Mouse (Mus musculus): Measurements from ENCODE around the gene BC049352. TPM values are rescaled to one million over a fixed set of nuclear protein-coding genes. Genes with fewer than 3 reads are reported as not detected.

The BC049352 gene
- 0.10 TPM in 1 of 2 replicates, not detected in the other for polyA plus RNA-seq (2012; rRNA removed)

DNA sequence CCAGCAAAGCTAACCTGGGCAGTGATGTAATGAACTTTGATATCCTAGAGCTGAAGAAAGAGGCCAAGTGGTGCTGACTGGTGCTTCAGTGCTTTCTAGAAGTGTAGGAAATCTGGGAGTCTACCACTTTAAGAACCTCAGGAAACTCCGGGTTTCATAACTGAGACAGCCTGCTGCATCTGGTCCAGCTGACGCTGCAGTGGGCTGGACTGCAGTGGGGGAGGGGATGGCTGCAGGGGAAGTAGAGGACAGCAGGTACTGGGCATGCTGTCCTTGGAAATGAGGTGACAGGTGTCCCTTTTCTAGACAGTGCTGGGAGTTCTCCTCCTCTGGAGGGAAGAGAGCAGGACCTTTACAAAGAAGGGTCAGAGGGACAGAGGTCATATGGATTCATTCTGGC is at the start of gene BC049352:
BC049352 (plus strand) TSS at position 238 of the 400 bp plus-strand sequence.
- DNase-seq (ENCODE audit: low read depth) = no peak

DNA sequence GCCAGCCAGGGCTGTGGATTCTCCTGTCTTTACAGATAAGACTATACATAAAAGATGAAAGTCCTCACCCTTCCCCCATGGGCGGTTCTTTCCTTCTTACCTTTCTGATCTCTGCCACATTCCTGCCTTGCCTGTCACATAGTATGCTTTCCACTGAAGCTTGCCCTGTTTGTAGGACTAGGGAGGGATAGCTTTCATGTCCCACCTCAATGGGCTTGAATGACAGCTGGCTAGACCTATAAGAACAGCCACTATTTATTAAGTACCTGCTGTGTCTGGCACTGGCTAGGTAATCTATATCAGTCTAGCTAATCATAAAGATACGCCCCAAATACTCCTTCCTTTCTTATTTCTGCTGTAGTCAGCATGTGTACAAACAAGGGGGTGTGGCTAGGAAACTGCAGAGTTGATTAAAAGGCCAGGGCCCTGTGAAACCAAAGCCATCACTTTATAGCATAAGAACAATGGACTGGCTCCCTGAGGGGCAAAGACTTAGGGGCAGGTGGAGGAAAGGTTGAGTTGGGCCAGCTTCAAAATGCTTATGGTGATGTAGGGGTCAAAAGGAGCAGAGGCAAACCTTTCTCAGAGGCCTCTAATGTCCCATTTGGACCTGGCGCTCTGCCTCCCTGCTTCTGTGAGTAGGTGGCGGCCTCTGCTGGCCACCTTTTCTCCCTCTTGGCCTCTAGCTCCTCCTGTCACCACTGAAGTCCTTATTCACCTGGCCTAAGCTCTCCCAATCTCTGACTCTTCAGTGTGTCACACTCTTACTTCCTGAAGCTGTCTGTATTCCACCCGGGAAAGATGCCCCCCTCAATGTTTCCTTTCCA is 48.1 kb upstream of the BC049352 start:
- TF ChIP-seq CTCF (IDR thresholded peaks at IDR 0.05; ENCODE audit: borderline replicate concordance, extremely low read depth, insufficient read depth, insufficient read length) (peak; percentile 67), POLR2A (IDR thresholded peaks at IDR 0.05; ENCODE audit: borderline replicate concordance, extremely low read depth, insufficient read depth, insufficient read length, poor library complexity, severe bottlenecking) (no peak)
- peak; percentile 50 for DNase-seq (ENCODE audit: low read depth)

More for the DNA sequence above, at the start of gene BC049352:
- TF ChIP-seq CTCF (IDR thresholded peaks at IDR 0.05; ENCODE audit: borderline replicate concordance, extremely low read depth, insufficient read depth, insufficient read length) (no peak), POLR2A (IDR thresholded peaks at IDR 0.05; ENCODE audit: borderline replicate concordance, extremely low read depth, insufficient read depth, insufficient read length, poor library complexity, severe bottlenecking) (no peak)

DNA sequence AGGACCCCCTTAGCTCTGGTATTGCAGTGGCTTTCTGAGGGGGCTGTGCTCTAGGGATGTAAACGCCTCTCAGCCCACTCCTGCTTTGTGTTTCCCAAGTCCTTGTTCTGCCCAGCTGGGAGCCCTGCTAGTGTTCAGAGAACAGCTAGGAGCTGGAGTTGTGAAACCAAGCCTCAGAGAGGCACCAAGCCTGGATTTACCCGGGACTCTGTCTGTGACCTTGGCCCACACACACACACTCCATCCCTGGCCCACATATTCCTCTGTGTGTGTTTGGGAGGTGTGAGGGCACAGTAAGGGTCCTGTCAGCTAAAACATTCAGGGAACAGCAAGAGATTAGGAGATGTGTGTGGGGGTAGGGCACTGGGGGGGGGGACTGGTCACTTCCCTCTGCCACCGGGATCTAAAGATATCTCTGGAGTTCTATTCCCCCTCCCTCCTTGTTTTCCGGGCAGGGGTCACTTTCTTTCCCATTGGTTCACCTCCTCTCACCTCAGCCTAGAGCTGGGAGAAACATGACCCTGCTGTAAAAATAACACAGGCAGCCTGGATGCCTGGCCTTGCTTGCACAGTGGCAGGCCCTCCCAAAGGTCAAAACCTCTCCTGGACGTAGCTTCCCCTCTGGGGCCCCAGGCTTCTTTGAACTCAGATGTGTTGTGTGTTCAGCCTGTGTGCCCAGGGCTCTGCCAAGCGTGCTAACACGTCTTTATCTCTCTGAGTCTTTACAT is 45.2 kb upstream of the BC049352 start:
- DNase-seq (ENCODE audit: low read depth) = no peak
- TF ChIP-seq POLR2A (IDR thresholded peaks at IDR 0.05; ENCODE audit: borderline replicate concordance, extremely low read depth, insufficient read depth, insufficient read length, poor library complexity, severe bottlenecking) (no peak), CTCF (IDR thresholded peaks at IDR 0.05; ENCODE audit: borderline replicate concordance, extremely low read depth, insufficient read depth, insufficient read length) (no peak)

DNA sequence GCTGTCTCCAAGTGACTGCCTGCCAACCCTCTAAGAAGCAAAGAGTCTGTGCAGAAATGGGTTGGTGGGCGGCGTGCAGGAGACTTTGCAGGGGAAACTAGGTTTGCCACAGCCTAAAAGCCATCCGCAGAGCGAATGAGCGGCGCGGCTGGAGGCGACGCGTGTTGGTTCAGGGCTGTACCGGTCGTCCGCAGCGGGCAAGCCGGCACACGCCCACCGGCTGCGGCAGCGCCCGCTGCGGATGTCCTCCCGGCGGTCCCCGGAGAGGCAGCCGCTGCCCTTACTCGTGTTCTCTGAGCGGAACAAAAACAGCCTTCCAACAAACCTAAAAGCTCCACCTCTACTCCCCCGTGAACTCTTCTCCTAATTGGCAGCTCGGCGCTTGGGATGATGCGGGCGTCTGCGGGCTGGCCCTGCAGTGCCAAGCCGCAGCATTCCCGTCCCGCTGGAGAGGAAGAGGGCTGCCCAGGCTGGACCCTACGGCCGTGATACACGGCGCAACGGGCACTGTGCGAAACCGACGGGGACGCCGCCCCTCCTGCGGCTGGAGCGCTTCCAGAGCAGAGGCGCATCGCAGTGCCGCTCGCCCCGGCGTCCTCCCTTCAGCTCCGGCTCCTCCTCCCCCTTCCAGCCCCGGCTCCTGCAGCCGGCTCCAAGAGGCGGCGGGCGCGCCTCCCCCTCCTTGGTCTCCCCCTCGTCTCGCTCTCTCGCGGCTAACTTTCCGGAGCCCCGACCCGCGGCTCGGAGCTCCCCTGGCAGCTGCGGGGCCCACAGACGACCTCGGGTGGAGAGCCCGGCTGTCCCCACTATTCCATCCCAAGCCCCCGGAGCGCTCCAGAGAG is 43.4 kb upstream of the BC049352 start, which contains the start of gene Scn4b:
Scn4b (plus strand) TSS at position 205 of the 842 bp plus-strand sequence.
- DNase-seq (ENCODE audit: low read depth) = peak; percentile 70
- TF ChIP-seq POLR2A (IDR thresholded peaks at IDR 0.05; ENCODE audit: borderline replicate concordance, extremely low read depth, insufficient read depth, insufficient read length, poor library complexity, severe bottlenecking) (no peak), CTCF (IDR thresholded peaks at IDR 0.05; ENCODE audit: borderline replicate concordance, extremely low read depth, insufficient read depth, insufficient read length) (no peak)

DNA sequence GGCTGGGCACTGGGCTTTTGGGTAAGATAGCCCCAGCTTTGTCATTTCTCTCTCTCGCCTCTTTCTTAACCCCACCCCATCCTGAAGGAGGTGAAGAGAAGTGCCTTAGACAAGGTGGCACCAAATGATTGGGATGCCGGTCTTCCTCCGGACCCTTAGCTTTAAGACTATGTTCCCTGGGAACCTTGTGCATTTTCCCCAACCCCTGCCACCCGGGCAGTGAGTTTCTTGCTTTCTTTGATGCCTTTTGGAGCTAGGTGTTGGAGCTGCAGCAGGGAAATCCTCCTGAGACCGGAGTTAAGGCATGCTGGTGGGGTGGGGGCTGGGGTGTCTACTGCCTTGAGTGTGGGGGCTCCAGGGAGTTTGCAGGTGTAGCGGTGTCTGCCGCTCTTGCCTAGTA is 42.7 kb upstream of the BC049352 start:
- TF ChIP-seq CTCF (IDR thresholded peaks at IDR 0.05; ENCODE audit: borderline replicate concordance, extremely low read depth, insufficient read depth, insufficient read length) = no peak
- no peak for TF ChIP-seq POLR2A (IDR thresholded peaks at IDR 0.05; ENCODE audit: borderline replicate concordance, extremely low read depth, insufficient read depth, insufficient read length, poor library complexity, severe bottlenecking)
- DNase-seq (ENCODE audit: low read depth) = no peak

DNA sequence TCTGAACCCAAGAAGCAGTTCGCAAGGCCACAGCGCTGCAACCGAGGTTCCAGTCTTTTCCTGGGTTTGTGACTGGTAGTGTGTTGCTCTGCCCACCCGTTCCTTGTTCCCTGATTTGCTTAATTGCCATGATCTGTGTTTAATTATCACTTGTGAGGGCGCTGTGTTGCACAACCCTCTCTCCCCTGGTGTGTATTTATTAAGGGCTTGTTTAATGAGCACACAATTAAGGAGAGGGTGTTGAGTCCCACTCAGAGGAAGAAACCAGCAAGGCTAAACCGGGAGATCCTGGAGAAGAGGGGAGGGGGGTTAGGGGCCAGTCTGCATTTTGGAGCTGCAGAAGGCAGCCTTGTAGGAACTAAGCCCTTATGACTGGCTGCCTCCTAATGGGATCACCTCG is 40.9 kb upstream of the BC049352 start:
- DNase-seq (ENCODE audit: low read depth) = peak; percentile 72
- TF ChIP-seq POLR2A (IDR thresholded peaks at IDR 0.05; ENCODE audit: borderline replicate concordance, extremely low read depth, insufficient read depth, insufficient read length, poor library complexity, severe bottlenecking) (no peak), CTCF (IDR thresholded peaks at IDR 0.05; ENCODE audit: borderline replicate concordance, extremely low read depth, insufficient read depth, insufficient read length) (no peak)

DNA sequence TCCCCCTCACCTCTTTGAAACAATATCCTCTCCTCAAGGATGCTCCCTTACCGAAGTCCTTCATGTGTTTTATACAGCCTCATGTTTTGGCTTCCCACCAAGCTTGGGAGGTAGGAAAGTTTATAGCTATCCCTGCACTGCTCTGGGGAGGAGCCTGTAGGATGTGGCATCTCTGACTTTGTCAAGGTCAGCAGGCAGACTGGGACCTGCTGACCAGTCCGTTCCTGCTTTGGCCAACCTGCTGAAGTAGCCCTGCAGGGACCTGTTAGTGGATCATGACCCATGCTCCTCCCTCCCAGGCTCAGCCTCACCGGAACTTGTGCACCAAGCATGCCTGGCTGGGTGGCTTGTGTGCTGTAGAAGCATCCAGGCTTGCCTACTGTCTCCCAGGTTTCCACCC is 39.1 kb upstream of the BC049352 start:
- DNase-seq (ENCODE audit: low read depth) = no peak
- no peak for TF ChIP-seq CTCF (IDR thresholded peaks at IDR 0.05; ENCODE audit: borderline replicate concordance, extremely low read depth, insufficient read depth, insufficient read length)
- TF ChIP-seq POLR2A (IDR thresholded peaks at IDR 0.05; ENCODE audit: borderline replicate concordance, extremely low read depth, insufficient read depth, insufficient read length, poor library complexity, severe bottlenecking) = no peak

DNA sequence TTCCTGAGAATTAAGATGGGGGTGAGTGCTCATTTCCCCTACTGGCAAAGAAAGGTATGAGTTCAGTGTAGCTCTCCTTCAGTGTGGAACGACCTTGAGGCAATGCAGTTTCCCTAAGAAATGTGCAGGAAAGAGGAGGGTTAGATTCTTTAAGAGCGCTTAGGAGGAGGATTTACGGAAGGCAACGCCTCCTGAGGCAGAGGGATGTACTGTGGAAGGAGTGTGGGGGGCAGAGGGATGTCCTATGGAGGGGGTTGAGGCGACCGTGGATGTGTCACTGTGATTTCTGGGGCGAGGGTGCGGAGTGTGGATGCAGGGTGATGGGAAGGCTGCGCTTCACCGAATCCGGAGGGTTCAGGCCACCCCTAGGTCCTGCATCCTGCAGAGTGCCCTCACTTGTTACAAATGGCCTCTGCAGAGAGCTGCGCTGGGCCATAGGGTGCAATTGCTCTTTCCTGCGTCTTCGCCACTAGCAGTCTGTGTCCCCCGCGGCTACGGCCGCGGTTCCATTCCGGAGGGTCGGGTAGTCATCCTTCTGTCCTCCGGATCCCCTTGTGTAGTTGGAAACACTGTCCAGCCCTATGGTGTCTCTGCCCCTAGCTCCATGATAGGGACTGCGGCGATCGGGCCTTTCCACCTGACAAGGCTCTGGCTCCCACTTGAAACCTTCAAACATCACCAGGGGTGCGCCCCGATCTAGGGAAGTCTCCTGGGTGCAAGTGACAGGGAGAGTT is 36.1 kb upstream of the BC049352 start:
- peak; percentile 6 for DNase-seq (ENCODE audit: low read depth)

DNA sequence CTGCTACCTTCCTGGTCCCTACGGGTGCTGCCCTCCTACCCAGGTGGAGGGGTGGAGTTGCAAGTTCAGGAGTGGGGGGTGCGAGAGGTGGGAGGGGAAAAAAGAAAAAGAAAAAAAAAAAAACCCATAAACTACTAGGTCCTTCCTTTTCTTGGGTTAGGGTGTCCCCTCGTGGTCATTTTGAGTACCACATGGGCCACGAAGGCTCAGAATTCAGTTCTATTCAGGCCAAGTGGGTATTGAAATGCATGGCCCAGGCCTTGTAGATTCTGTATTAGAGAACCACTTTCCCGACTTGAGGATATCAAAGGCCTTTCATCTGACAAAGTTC is 35.6 kb upstream of the BC049352 start:
- DNase-seq (ENCODE audit: low read depth) = peak; percentile 78
- TF ChIP-seq CTCF (IDR thresholded peaks at IDR 0.05; ENCODE audit: borderline replicate concordance, extremely low read depth, insufficient read depth, insufficient read length) (peak; percentile 81; the same call in 1 of the 2 replicates), POLR2A (IDR thresholded peaks at IDR 0.05; ENCODE audit: borderline replicate concordance, extremely low read depth, insufficient read depth, insufficient read length, poor library complexity, severe bottlenecking) (no peak)

More for the DNA sequence above, 36.1 kb upstream of the BC049352 start:
- TF ChIP-seq CTCF (IDR thresholded peaks at IDR 0.05; ENCODE audit: borderline replicate concordance, extremely low read depth, insufficient read depth, insufficient read length) (no peak), POLR2A (IDR thresholded peaks at IDR 0.05; ENCODE audit: borderline replicate concordance, extremely low read depth, insufficient read depth, insufficient read length, poor library complexity, severe bottlenecking) (no peak)

DNA sequence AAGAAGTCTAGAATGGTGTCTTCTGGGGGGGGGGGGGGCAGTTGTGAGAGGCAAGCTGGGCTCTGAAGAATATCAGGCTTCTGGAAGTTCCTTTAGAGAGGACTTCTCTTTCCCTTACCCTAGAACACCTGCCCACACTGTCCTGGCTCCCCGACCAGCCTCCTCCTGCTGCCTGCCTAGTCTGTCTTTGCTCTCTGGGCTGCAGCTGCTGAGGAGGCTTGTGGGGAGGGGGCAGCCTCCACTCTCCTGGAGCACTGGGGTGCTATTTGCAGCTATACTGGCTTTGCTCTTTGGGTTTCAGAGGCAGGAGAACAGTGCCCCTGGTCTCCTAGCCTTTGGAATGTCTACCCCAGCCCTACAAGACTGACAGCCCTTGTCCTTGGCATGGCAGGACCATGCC is 30.9 kb upstream of the BC049352 start:
- TF ChIP-seq CTCF (IDR thresholded peaks at IDR 0.05; ENCODE audit: borderline replicate concordance, extremely low read depth, insufficient read depth, insufficient read length) (no peak), POLR2A (IDR thresholded peaks at IDR 0.05; ENCODE audit: borderline replicate concordance, extremely low read depth, insufficient read depth, insufficient read length, poor library complexity, severe bottlenecking) (no peak)
- no peak for DNase-seq (ENCODE audit: low read depth)

Measured in brain, embryonic 14.5 days (tissue).